Mouse (Mus musculus) A20 (cell line): ENCODE measurements around the gene Pabpc4.
A peak's percentile ranks its signal among the peaks of the same experiment; 100 is the strongest.

Experiments
- DNase-seq: peaks from one replicate; pipeline ENCODE4 v3.0.0-alpha.2; 2011; ENCODE audit warnings: low read depth, low spot score

Gene Pabpc4

DNA sequence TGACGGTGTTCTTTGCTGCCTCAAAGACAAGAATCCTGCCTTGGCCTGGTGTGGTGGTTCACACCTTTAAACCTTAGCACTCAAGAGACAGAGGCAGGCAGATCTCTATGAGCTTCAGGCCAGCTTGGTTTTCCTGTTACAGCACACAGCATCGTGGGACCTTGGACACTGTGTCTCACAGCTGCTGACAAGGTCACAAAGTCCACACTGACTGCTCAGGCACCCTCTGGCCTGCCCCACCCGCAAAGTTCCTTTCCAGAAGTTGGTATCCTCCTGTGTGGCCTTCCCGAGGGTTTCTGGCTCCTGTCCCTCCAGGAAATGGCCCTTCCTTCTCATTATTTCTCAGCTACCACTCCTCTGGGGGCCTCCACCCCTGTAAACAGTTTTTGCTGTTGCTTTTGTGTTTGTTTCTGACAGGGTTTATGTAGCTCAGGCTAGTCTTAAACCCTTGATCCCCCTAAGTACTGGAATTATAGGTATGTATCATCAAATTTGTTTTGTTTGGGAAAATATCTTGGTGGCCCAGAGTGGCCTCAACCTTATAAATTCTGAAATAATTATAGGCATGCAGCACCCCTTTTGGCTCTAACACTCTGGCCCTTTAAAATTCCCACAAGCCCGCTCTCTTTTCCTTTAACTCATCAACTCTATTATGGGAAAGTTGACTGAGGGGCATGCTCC lies at the start of gene Pabpc4:
TSS of gene Pabpc4 (plus strand) at position 631 of the 681 bp plus-strand sequence.
- DNase-seq: no peak

DNA sequence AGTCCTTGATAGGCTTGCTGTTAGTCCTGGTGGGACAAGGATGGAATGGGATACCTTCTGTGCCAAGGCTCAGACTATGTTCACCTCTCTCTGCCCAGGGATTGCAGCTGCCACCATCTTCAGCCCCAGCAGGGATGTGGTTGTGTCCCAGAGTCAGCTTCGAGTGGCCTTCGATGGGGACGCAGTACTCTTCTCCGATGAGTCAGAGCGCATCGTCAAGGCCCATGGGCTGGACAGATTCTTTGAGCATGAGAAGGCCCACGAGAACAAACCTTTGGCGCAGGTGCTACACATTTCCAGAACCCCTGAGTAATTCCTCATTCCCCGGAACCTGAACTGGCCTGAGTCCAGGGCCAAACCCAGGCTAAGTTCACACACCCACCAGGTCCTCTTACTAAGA lies 48.2 kb upstream of the Pabpc4 start:
- DNase-seq: no peak

DNA sequence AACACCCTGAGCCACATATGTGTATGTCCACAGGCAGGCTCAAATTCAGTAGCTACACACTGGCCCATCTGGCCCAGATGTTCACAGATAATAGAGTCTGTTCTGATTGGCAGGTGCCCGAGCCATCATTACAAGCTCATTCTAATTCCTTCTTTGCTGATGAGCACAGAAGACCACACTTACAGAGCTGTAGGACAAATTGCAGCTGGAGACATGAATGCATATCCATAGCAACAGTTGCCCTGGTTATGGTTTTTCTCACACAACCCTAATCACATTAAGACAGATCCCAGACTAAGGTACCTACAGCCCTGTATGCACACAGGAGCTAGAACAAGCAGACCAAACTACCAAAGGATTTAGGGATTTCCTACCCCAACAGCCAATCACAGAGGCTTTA lies 46.8 kb upstream of the Pabpc4 start:
- no peak for DNase-seq

DNA sequence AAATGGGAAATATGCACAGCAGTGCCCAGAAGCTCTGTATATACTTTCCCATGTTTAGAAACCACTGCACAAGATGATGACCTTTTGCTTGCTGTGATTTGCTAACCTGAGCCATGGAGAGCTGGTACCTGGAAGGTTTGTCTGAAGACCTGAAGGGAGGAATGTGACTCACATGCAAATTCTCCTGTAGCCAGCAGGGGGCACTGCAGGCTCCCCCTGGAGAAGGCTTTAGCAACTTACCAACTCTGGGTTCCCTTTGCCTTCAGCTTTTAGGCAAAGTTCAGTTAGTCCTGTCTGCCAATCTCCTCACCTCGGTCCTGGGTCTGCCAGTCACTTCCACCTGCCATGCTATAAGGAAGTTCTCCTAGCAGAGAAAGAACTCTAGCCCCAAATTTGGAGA lies 45.4 kb upstream of the Pabpc4 start:
- peak; percentile 58 for DNase-seq

DNA sequence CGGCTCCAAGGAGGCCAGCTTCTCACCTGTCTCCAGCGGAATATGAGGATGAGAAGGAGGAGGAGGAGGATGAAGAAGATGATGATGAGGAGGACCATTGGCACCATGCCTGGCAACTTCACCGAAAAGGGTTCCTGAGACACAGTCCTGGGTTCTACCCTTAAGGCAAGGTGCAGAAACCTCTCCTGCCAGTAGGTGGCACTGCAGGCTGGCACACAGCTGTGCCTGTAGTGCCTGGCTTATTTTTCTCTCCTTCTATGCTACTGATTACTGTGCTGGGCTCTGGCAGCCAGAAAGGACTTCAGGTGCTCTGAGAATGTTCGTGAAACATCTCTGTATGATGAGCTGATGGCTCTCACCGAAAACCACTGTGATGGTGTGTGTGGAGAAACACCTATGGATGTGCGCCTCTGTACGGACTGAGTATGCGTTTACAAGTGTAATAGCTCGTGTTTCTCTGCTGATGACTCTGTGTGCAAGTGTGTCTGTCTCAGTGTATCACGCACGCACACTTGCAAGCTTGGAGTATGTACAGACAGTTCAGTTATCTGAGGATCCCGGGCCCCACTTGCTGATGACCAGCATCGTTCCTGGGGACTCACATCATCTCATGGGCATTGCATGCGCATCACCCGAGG lies 42.3 kb upstream of the Pabpc4 start:
- DNase-seq: peak; percentile 60

DNA sequence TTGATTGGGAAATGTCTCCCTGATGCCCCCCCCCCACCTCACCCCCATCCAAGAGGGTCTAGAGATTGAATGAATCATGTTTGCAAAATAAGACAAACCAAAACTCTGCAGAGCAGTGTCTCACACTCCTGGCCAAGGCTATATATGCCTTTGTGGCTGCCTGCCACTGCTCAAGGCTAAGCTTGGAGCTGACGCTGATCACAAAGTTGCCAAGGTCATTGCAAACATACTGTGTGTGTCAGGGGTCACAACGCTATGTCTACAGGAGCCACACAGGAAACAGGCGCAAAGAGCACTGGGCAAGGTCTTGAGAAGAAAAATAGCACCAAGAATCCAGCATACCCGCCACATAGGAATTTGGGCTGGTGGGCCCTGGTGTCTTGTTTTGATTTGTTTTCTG lies 41.5 kb upstream of the Pabpc4 start:
- DNase-seq: no peak

DNA sequence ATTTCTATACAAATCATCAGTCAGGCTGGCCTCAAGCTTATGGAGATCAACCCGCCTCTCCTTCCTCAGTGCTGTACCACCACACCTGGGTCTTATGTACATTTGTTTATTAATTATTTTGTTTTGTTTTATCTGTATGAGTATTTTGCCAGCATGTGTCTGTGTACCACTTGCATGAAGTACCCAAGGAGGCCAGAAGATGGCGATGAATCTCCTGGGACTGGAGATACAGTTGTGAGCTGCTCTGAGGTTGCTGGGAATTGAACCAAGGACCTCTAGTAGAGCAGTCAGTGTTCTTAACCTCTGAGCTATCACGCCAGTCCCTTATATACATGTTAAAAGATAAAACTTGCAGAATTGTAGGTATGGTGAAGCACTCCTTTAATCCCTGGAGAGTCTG lies 38.8 kb upstream of the Pabpc4 start:
- peak; percentile 54 for DNase-seq

DNA sequence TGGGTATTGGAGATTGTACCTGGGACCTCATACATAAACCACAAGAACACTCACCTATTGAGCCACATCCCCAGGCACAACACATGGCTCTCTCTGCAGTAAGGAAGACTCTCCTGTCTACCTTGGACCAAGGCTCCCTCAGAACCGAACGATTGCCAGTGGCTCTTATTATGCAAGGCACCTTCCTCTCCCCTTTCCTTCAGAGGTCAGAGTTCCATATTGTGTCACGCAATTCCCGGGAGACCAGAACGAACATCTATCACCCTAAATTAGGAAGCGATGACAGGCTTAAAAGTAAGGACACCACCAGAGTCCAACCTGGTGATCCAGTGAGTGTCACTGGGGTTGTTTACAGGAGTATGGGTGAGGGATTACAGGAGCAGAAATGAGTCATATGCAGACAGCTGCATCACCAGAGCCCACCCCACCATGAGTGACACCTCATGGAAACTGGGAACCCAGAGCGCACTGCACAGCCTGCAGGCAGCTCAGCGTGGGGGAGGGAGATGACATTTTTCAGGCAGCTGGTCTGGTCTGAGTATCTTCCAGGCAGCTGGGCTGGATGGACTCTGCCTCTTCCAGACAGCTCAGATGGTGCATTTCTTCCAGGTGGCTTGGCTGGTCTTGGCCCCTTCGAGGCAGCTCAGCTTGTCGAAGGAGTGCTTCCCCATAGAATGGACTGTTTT lies 36.3 kb upstream of the Pabpc4 start:
- DNase-seq: no peak

DNA sequence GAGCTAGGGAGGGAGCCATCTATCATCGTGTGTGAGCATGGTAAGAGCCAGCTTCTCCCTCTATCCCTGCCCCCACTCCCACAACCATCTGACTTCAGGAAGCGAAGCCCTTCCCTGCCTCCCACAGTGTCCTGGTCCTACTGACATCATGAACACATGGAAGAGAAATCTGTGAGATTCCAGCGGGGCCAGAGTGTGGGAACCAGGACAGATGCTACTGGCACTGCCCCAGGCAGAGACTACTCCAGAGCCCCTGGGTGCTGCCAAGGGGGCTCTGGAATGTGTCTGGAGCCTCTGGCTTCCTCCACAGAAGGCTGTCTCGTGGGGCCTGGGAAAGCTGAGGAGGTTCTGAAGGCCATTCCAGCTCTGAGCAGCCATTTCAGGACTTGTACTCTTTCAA lies 34.4 kb upstream of the Pabpc4 start:
- no peak for DNase-seq

DNA sequence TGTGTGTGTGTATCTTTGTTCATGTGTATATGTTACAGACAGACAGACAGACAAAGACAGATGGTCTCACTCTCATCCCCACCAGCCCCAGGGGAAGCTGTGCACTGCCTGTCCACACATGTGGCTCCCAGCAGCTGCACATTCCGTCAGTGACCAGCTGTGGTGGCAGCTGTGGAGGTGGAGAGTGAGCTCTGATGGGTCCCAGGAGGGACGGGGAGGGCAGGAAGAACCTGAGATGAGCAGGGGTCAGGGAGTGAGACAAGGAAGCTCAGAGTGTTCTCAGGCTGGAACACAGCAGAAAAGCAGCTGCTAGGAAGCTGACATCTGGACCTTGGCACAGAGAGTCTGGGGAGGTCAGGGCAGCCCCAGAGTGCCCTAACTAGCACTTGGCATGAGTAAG lies 33.9 kb upstream of the Pabpc4 start:
- no peak for DNase-seq

DNA sequence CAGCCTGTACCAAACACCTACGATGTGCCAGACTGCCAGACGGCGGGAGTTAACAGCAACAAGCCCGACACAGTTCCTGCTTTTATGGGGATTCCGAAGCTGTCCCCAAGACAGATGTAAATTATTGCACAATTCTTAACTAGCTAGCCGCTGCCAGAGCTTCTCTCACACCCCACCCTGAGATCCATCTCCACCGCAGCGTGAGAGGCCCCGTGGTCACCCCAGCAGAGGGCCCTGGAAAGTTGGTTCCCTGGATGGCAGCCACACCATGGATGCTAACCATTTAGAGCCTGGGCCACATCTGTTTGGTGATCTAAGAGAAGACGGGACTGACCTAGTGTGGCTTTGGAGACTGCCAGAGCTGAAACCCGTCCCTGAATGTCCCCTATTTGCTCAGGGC lies 33.0 kb upstream of the Pabpc4 start:
- no peak for DNase-seq

DNA sequence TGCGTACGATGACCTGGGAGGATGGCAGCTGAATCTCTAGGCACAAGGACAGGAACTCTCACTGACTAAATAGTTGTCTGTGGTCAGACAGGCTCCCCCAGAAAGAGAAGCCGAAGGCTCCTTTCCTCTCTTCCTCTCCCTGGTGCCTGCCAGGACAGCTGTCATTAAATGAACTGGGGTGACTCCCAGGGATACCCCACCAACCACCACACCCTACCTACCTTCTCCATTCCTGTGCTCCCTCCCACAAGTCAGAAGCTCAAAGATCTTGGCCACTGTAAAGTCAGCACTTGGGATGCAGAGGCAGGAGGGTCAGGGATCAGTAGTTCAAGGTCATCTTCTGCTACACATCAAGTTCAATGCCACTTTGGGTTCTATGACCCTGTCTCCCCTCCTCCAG lies 29.3 kb upstream of the Pabpc4 start:
- no peak for DNase-seq

DNA sequence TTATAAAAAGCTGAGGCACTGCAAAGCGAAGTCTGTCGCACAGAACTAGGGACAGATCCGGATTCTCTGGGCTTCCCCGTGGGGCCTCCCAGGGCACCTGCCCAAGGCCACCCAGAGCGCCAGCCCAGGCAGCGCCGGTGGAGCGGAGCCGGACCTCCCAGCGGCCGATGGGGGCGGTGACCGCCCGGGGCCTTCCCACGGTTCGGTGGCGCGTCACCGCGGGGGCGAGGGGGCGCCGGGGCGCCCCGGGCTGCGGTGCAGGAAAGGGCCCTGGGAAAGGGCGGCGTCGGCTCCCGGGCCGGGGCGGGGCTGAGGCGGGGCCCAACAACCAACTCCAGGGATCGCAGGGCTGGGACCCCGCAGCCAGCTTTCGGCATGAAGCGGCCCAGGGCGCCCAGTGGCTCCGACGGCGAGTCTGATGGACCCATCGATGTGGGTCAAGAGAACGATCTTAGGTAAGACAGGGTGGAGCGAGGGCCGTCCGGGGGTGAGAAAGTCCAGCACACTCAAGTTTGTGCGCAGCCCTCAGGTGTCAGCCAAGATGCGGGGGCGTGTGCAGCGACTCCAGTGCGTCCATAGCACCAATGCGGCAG lies 28.6 kb upstream of the Pabpc4 start, which contains the start of gene Heyl:
TSS of gene Heyl (plus strand) at position 65 of the 593 bp plus-strand sequence.
- DNase-seq: peak; percentile 56

DNA sequence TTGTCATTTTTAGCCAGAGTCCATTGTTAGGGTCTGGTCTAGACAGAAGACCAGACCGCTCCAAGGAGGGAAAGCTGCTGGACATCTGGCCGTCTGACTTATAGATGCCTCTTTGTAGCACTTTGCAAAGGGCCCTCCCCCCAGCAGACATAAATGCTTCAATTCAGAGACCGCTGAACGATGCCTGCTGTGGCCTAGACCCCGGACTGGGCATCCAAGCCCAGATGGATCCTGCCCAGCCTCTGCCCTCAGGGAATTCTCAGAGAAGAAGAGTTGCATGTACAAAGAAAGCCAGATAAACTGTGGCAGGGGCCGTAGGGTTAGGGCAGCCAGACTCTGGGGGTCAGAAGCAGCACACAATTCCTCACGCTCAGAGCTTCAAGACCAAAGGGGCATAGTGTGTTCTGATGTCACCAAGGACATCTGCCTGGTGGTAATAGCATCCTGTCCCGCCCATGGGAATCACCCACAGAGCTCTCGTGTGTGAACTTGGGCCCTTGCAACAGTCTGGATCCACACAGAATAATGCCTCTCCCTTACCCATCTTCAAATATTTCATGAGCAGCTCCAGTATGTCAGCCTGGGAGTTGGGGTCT lies 26.2 kb upstream of the Pabpc4 start:
- no peak for DNase-seq

DNA sequence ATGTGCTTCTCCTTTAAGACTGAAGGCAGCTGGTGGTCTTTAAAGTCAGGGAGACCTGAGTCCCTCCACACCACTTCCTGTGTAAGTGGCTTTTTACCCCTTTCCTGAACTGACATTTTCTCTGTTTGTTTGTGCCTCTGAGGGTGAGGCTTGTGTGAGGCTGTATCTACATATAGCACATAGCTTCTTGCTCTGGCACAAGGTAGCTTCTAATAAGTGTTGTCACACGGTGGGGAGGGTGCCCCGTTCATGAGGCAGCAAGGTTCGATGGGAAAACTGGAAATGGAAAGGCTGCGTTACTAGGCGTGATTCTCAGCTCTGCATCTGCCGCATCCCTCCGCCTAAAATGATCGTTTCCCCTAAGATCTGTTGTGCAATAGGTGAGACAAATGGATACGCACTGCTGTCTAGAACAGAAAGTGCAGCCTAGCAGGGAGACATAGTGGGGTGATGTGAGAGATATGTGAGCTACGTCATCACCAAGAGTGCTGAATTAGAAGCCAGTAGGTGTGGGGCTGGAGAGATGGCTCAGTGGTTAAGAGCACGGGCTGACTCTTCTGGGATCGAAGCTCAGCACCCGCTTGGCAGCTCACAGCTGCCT lies 25.6 kb upstream of the Pabpc4 start:
- no peak for DNase-seq

DNA sequence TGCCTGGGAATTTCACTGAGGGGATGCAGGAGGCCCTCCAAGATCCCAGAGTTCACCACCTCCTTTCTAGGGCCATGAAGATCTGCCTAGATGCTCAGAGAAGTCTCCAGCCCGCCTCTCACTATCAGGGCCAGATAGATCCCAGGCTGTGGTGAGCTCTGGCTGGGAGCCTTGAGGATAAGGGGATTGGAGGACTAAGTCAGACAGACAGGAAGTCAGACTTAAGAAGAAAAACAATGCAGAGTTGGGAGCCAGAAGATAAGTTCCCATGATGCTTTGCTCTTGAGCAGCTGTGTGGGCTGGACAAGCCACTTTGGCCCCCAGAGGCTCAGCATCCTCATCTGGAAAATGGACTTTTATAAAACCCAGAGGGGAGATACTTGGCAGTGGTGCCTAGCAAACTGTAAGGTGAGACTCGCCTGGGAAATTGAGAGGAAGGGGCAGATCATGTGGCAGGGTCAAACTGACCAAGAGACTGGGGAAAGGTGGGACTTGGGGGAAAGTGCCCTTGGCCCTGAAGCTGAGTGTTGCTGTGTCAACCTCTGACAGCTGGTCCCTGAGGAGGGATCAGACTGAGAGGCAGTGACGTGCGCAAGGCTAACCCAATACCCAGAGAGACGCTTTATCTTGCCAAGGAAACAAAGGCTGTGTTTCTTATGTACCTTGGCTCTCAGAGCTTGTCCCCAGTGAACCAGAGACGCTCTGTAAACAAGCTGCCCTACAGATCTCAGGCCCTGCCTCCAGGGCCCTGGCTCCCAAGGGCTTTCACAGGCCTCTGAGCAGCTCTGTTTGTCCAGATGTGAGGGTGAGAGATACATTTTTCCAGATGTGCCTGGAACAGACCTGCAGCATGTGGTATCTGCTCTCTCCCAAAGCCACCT lies 24.5 kb upstream of the Pabpc4 start:
- DNase-seq: no peak

DNA sequence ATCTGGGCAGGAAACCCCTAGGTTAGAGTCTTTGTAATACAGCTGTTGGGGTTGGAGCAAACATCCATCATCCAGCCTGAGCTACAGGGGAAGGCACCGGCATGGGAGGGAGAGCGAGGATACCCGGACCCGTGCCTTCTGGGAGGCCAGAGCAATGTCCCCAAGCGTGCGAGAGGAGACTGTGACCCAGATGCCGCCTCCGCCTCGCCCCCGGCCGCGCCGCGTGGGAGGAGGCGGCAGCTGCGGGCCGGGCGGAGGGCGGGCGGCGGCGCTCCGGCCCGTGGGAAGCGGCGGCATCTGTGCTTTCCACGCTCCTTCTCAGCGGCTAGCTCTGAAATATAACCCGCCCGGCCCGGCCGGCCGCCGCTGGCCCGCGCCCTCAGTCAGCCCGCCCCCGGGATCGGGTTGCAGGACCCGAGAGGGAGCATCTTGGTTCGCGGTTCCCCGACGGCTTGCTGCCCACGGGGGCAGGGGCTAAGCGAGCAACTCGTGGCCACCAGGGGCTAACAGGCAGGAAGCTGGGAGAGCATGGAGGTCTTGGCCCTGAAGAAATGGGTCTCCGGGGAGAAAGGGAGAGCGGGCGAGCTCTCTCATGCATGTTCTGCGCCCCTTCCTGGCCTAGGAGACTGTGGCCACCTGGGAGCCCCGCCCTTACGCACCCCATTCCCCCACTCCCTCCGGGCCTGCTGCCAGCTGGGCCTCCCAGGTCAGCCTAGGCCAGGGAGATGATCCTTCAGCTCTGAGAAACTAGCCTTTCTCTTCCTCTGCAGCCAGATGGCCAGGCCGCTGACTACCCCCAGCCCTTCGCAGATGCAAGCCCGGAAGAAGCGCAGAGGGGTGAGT lies 22.6 kb upstream of the Pabpc4 start:
- no peak for DNase-seq

DNA sequence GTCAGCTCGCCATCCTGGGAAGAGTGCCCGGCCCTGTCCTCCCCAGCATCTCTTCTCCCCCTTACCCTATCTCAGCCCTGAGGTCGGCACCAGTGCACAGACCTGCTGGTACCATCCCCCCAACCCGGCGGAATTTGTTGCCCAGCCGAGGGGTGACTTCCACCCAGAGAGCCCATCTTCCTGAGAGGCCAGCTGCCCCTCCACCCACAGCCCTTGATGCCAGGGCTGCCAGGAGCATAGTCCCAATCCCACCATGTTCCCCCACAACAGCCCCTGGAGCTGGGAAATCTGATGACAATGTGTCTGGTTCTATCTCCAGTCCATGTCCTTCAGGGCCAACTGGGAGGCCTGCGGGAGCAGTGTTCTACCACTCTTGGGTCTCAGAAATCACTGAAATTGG lies 15.9 kb upstream of the Pabpc4 start:
- DNase-seq: no peak

DNA sequence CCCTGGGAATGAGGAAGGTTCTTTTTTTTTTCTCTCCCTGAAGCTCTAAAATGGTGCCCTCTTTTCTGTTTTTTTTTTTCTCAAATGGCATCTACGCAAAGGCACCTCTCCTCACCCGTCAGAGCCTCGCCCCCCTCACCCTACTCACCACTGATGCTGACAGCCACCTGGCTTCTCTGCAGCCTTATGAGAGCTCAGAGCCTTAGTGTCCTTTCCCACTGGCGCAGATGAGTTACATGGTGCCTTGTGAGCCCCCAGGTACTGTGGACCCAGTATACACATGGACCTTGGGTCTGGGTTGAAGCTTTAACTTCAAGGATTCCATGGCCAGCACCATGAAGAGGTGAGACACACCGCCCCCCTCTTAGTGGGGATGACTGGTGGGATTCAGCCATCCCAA lies 15.5 kb upstream of the Pabpc4 start:
- no peak for DNase-seq
